Mouse (Mus musculus) Patski (cell line): ENCODE results near the gene Cd19. TPM values are rescaled to one million over a fixed set of nuclear protein-coding genes. Genes with fewer than 3 reads are reported as not detected.

Source experiments
- ATAC-seq: fragments of 100-300 bp; one replicate; pipeline ENCODE4 v1.8.0; 2021
- CTCF ChIA-PET: fragments of 350-600 bp; sonication (Branson Sonifier 250); formaldehyde crosslinking; loops from one replicate; lab custom pipeline; 2022; ENCODE audit warnings: inconsistent platforms; lab: Charles Lee
- POLR2A ChIA-PET: fragments of 350-600 bp; sonication (Branson Sonifier 250); formaldehyde crosslinking; loops from one replicate; lab custom pipeline; 2022; ENCODE audit warnings: antibody characterized with exemption, inconsistent platforms; lab: Charles Lee
- DNase-seq: peaks from one replicate; pipeline ENCODE4 v3.0.0-alpha.2; 2011; ENCODE audit warnings: low read depth, low spot score
- H3K27me3 ChIP-seq: fragments of 371-371 bp; one replicate; pipeline ENCODE4 v1.5.1; 2021
- CTCF ChIP-seq: fragments of 100-300 bp; IDR thresholded peaks from one replicate; pipeline ENCODE4 v1.5.1; 2021
- in situ Hi-C: fragments of 300-500 bp; cut with MboI; formaldehyde crosslinking; loops from 3 replicates; pipeline ENCODE4 v1.11.1; 2018; ENCODE audit warnings: low pct_unique_long_range_greater_than_20kb, mixed read lengths
- polyA plus RNA-seq: library from polyadenylated mRNA; unstranded; gene quantifications from one replicate; pipeline ENCODE4 v1.2.3, GENCODE M21; 2021

The Cd19 gene
- polyA plus RNA-seq, 1 experiment from 2014 or later: not detected

DNA sequence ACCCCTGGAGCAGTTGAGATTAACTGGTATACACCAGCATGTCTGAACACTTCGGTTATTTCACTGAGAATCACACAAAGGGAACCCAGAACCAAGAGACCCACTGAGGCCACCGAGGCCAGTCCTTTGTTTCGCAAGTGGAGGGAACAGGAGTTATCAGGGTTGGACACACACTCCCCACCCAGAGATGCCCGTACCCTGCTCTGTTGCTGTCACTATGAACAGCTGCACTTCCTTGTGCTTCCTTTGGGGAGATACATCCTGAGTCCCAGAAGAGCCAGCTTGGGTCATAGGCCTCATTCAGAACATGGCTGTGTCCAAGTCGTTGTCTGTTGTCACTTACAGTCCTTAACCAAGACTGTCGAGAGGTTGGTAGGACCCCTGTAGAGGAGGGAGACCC is 51.7 kb downstream of the Cd19 start:
- DNase-seq (no peak), ATAC-seq (no peak)
- in situ Hi-C loops: no loop called here
- ChIA-PET CTCF (no interaction called here), POLR2A (no interaction called here)
- TF ChIP-seq CTCF: no peak
- no peaks in the 10 kb centered on the region for H3K27me3 ChIP-seq

DNA sequence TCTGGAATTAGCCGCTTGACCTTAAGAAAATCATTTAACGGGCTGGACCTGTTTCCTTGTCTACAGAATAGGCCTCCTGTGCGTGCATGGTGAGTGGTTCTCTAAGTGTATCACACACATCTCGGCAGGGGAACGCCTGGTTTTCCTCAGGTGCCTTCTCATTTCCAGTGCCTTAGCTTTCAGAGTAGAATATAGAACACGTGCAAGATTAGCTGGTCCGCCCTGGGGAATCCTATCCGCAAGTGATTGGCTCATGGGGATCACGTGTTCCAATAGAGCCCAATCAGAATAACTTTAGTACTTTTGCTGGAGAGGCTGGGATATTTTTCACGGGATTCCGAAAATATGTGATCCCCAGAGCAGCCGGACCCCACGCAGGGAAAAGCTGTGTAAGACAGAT is 55.6 kb downstream of the Cd19 start:
- ChIA-PET POLR2A (no interaction called here), CTCF (interaction anchor here (1.0 to 1.4 kb wide), 3 partner anchors 9 to 33 kb away, joined by 3 to 5 read pairs (median 3); partner anchors contain the start of gene Spns1)
- in situ Hi-C loops: no loop called here
- ATAC-seq: no peak
- TF ChIP-seq CTCF: no peak
- no peaks in the 10 kb centered on the region for H3K27me3 ChIP-seq
- DNase-seq: no peak

Other genes starting within 250 kb of the Cd19 start
- 99.2 TPM for gene Xpo6, start 214.4 kb downstream of the Cd19 start, polyA plus RNA-seq
- 19.4 TPM for gene Sbk1, start 142.3 kb downstream of the Cd19 start, polyA plus RNA-seq
- gene Lat, start 45.3 kb downstream of the Cd19 start, polyA plus RNA-seq: 0.95 TPM
- 69.3 TPM for gene Spns1, start 37.4 kb downstream of the Cd19 start, polyA plus RNA-seq
- gene Nfatc2ip, start 18.2 kb downstream of the Cd19 start, polyA plus RNA-seq: 8.9 TPM
- 30.2 TPM for gene Rabep2, start 13.9 kb upstream of the Cd19 start, polyA plus RNA-seq
- gene Atp2a1, start 48.2 kb upstream of the Cd19 start, polyA plus RNA-seq: 0.10 TPM
- gene Sh2b1, start 60.5 kb upstream of the Cd19 start, polyA plus RNA-seq: 64.4 TPM
- 159 TPM for gene Tufm, start 72.5 kb upstream of the Cd19 start, polyA plus RNA-seq
- gene Atxn2l, start 88.5 kb upstream of the Cd19 start, polyA plus RNA-seq: 113 TPM
- gene Eif3c, start 151.5 kb upstream of the Cd19 start, polyA plus RNA-seq: 322 TPM
- 0.94 TPM for gene Apobr, start 170.1 kb upstream of the Cd19 start, polyA plus RNA-seq
- gene Cln3, start 170.9 kb upstream of the Cd19 start, polyA plus RNA-seq: 2.6 TPM
- 0.68 TPM for gene Il27, start 180.1 kb upstream of the Cd19 start, polyA plus RNA-seq
- 138 TPM for gene Nupr1, start 216.0 kb upstream of the Cd19 start, polyA plus RNA-seq
- 21.1 TPM for gene Sgf29, start 234.4 kb upstream of the Cd19 start, polyA plus RNA-seq